Mouse (Mus musculus): ENCODE measurements around the gene Cd276.

DNA sequence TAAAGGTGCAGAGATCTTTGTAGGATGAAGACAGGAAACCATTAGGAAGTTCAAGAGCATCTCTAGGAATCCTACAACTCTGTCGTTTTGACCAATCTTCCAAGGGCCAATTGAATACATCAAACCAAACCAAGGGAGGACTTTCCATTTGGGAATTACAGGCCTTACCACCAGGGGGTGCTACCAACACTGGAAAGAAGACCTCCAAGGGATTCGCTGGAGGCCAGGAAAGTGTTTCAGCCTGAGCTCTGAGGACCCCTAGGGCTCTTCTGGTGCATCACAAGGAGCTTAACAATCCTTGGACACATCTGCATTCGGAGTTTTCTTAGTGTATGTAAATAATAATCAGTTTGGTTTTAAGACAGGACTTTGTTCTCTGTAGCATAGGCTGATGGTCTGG is 23.4 kb upstream of the Cd276 start:
- TF ChIP-seq POLR2A (IDR thresholded peaks at IDR 0.05; ENCODE audit: borderline replicate concordance, low read depth, low read length) (no peak), CTCF (IDR thresholded peaks at IDR 0.05; ENCODE audit: low read depth, low read length) (peak; percentile 88)
